Comparison of ENCODE assay signal across 39 mouse cellular contexts in genomic region chr3:93630917-93631714, GRCm38 (mm10). TPM values are rescaled to one million over a fixed set of nuclear protein-coding genes. Genes with fewer than 3 reads are reported as not detected.
"Had no signal": no experiment of that assay in that cellular context is flagged by ENCODE, and none has a peak within 500 bp of the region (broad histone marks: within the 10 kb centered on the region; RNA-seq: fewer than 3 reads in every experiment).

No protein-coding gene starts in this region.

RNA-seq across cellular contexts. Expression of gene Tdpoz2, which starts 21.4 kb away (rescaled TPM):
- total RNA-seq: gastrocnemius, adult 2 months; gastrocnemius, postnatal 10 days; gastrocnemius, postnatal 25 days; gastrocnemius, postnatal 4 days; granulocyte monocyte progenitor cell, adult 5-6 weeks; heart, adult 2 months; heart, postnatal 14 days; heart, postnatal 36 days; hematopoietic stem cell, adult 5-6 weeks; hindbrain, postnatal 0 days; layer of hippocampus, adult 18-20 months; layer of hippocampus, adult 8-10 months; layer of hippocampus, postnatal 14 days; layer of hippocampus, postnatal 36 days; left cerebral cortex, adult 18-20 months; left cerebral cortex, adult 8-10 months; left cerebral cortex, postnatal 10 days; left cerebral cortex, postnatal 25 days; left cerebral cortex, postnatal 4 days; liver, adult 2 months had no signal
- polyA plus RNA-seq: heart, adult 2 months; heart, embryonic 11.5 days; heart, embryonic 13.5 days; heart, embryonic 15.5 days; heart, postnatal 0 days; hindbrain, embryonic 11.5 days; hindbrain, embryonic 13.5 days; hindbrain, embryonic 15.5 days; hindbrain, postnatal 0 days; intestine, embryonic 14.5 days; intestine, embryonic 16.5 days; kidney, adult 2 months; kidney, embryonic 15.5 days; kidney, postnatal 0 days; large intestine, adult 2 months; limb, embryonic 11.5 days; limb, embryonic 13.5 days; limb, embryonic 15.5 days; liver, adult 2 months; liver, embryonic 12.5 days; liver, embryonic 14.5 days; liver, embryonic 16.5 days had no signal

RNA-seq across cellular contexts. Expression of gene Tdpoz1, which starts 45.0 kb away (rescaled TPM):
- total RNA-seq: gastrocnemius, adult 2 months; gastrocnemius, postnatal 10 days; gastrocnemius, postnatal 25 days; gastrocnemius, postnatal 4 days; granulocyte monocyte progenitor cell, adult 5-6 weeks; heart, adult 2 months; heart, postnatal 14 days; heart, postnatal 36 days; hematopoietic stem cell, adult 5-6 weeks; hindbrain, postnatal 0 days; layer of hippocampus, adult 18-20 months; layer of hippocampus, adult 8-10 months; layer of hippocampus, postnatal 14 days; layer of hippocampus, postnatal 36 days; left cerebral cortex, adult 18-20 months; left cerebral cortex, adult 8-10 months; left cerebral cortex, postnatal 10 days; left cerebral cortex, postnatal 25 days; left cerebral cortex, postnatal 4 days; liver, adult 2 months had no signal
- polyA plus RNA-seq: heart, adult 2 months; heart, embryonic 11.5 days; heart, embryonic 13.5 days; heart, embryonic 15.5 days; heart, postnatal 0 days; hindbrain, embryonic 11.5 days; hindbrain, embryonic 13.5 days; hindbrain, embryonic 15.5 days; hindbrain, postnatal 0 days; intestine, embryonic 14.5 days; intestine, embryonic 16.5 days; kidney, adult 2 months; kidney, embryonic 15.5 days; kidney, postnatal 0 days; large intestine, adult 2 months; limb, embryonic 11.5 days; limb, embryonic 13.5 days; limb, embryonic 15.5 days; liver, adult 2 months; liver, embryonic 12.5 days; liver, embryonic 14.5 days; liver, embryonic 16.5 days had no signal
